Mouse (Mus musculus) left cerebral cortex, postnatal 25 days (tissue): ENCODE measurements around the gene Cd200. TPM values are rescaled to one million over a fixed set of nuclear protein-coding genes. Genes with fewer than 3 reads are reported as not detected.
A peak's percentile ranks its signal among the peaks of the same experiment; 100 is the strongest.
"Not testable (repeated sequence)": the region's sequence is repeated elsewhere in the genome, so short reads cannot be mapped to it uniquely, and the experiment has no call there.

ENCODE experiments used
- DNase-seq, 2 experiments: peaks; one replicate each; pipeline ENCODE4 v3.0.0; 2022; ENCODE audit warnings: low spot score in 2 of 2, mixed read lengths in 1 of 2
- intact Hi-C: fragments of 180-260 bp; cut with DNase I; formaldehyde crosslinking; loops from one replicate; pipeline ENCODE4 v1.15.1; 2025
- total RNA-seq, 2 experiments: library from RNA; stranded (reverse); gene quantifications; 2 replicates each; pipeline ENCODE4 v1.2.3; 2021

The Cd200 gene
- total RNA-seq, 2 experiments from 2014 or later, result 107 to 124 TPM

DNA sequence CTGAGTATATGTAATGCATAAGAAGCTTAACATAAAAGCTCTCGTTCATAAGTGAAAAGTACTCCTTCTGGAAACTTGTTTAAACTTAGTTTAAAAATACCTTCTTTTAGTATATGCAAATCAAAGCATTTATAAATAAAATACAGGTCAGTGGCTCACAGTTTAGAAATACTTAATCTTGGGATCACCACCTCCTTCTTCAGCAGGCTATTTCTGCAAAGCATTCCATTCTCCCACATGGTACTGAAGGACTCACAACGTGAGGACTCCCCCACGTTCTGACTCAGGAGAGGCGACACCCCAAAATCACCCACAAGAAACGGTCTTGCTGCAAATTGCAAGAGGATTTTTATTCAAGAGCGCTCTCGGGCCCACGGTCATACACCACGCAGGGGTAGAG lies 60.6 kb downstream of the Cd200 start:
- intact Hi-C loops, result not testable (repeated sequence)
- DNase-seq, result peak in 1 of 2 experiments; percentile 70

DNA sequence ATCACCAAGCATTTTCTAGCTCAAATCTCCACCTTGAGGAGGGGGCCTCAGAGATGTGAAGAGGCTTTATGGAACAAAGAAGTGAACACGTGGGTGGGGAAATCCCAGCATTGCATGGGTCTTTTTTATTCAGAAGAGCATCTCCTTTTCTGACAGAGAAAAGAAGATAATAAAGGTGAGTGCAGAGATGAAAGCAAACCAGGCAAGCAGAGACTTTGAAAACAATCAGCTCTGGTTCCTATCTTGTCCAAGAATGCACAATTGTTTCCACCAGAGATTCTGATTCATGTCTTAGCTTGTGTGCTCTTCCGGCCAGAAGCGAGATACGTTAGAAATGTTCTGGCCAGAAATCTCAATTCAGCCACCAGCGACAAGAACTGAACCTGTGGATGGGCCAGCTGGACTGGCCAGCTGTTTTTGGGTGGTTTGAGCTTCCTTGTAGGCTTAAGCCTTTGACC lies 61.9 kb downstream of the Cd200 start:
- DNase-seq, result no peak
- intact Hi-C loops, result no loop called here

DNA sequence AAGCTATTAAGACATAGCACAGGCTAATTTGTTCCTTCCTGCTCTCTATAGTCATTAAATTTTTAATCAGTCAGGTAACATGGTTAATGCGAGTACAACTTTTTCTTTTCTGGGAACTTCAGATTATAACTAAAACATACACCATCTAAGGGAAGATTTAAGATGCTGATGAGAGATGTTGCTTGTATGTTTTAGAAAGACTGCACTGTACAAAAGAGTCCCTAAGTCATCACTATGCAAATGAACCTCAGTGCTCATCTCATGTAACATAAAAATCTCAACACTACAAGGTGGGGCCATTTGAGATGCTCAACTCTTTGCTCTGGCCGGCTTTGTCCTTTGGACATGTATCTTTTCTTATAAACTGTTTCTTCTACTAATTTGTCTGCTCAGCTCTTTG lies 62.5 kb downstream of the Cd200 start:
- DNase-seq, result no peak

DNA sequence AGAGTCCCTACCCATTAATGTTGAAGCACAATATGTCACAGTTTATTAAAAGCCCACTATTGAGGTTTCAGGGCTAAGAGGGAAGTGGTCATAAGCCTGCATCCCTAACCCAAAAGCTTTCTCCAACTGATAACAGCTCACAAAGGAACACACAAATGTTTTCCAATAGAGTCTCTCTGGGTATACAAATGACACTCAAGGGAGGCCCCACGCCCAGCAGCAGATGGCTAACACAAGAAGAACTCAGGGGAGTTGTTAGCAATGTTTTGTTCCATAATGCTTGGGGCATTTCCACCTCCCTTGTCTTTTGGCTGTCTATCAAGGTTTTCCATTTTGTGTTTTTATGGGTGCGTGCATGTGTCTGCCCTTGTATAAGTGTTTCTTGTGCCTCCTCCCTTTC lies 64.0 kb downstream of the Cd200 start:
- intact Hi-C loops, result no loop called here

More for the DNA sequence above, 62.5 kb downstream of the Cd200 start:
- intact Hi-C loops, result no loop called here

DNA sequence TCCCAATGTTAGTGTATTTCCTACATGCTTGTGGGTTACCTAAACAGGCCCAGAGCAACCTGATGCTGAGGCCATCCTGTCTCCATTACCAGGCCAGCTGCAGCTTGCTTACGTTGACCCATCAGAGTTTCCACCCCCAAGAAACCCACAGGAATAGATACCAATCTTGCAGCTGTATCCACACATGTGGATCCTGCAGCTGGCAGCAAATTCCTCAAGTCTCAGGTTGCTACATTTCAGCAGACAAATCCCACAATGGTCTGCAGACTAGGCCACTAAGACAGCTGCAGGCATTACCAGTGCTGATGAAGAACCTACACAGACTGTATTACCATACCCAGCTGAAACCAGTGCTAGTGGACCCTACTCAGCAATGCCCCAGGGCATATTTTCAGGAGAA lies 72.4 kb downstream of the Cd200 start:
- no peak for DNase-seq
- intact Hi-C loops, result loop anchor here (10.0 kb wide), 1 partner anchor 268 kb away; no protein-coding TSS in a partner anchor

More for the DNA sequence above, 64.0 kb downstream of the Cd200 start:
- no peak for DNase-seq

DNA sequence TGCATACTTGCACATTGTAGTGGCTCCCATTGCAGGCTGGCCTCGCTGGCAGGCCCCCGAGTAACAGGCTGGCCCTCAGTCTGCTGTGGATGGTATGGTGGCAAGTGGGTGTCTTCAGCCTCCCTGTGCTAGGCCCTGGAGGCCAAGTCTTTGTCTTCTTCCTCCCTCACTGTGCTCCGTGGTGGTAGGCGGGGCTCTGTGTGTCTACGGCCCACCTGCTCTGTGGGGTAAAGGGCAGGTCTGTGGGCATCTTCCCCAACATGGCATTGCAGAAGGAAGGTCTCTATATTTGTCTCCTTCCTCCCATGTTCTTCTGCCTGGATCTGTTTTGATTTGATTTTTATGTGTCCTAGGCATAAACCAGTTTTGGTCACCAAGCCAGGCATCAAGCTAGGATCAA lies 74.0 kb downstream of the Cd200 start:
- intact Hi-C loops, result loop anchor here (10.0 kb wide), 1 partner anchor 270 kb away; no protein-coding TSS in a partner anchor
- no peak for DNase-seq

DNA sequence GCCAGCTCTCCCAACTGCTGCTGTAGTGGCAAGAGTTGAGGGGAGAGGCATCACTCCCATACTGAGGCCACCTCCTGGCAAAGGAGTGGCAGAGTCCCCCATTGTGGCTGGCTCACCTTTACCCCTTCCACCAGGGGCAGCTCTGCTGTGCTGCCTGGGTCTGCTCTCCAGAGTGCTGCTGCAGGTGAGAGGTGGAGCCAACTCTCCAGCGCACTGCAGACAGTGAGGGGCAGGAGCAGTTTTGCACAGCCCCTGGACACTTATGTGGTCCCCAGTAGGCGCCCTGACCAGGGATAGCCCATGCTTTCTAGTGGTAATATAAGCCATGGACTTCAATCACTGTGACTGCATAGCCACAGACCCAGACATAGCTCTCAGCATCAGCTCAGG lies 74.5 kb downstream of the Cd200 start:
- intact Hi-C loops, result loop anchor here (10.0 kb wide), 1 partner anchor 270 kb away; no protein-coding TSS in a partner anchor
- no peak for DNase-seq

DNA sequence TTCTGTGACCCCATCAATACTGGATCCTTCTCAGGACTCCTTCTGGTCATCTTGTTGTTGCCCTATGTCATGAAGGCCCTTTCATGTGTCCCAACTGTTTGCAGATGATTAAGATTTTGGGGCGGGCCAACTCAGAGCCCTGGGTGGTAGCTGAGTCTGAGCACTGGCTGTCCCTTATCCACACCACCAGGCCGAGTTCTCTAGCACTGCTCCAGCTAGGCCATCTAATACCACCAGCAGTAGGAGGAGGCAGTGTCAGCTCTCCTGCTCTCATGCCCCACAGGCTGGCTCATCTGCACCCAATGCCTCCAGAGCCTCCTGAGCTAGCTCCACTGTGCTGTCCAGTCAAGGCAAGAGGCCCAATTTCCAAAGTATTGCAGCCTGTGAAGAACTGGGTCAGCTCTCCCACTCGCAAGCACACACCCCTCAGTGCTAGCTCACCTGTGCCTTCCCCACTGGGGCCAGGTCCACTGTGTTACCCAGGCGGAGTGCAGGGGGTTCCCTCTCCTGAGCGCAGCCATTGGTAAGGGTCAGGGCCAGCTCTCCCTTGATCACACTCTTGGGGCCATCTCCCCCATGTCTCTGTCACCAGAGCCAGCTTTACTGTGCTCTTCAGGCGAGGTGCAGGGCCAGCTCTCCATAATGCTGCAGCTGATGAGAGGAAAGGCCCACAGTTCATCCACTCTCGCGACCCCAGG lies 75.0 kb downstream of the Cd200 start:
- DNase-seq, result no peak
- intact Hi-C loops, result loop anchor here (10.0 kb wide), 1 partner anchor 271 kb away; no protein-coding TSS in a partner anchor

DNA sequence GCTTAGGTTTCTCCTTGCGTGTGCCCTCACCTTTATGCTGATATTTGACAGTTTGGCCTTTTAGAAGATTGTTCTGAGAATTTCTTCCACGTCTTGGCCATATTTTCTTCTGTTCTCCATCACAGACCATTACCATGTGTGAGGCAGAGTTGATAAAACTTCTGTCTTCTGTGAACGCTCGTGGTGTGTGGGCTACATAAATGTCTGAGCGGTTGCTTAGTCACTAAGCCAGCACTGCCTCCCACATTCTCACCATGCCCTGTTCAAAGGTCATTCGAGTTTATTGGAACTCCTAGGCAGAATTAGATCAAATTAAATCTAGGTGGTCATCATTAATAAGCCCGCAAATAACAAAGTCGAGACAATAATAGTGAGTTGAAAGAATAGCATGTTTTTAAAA lies 76.3 kb downstream of the Cd200 start:
- intact Hi-C loops, result loop anchor here (10.0 kb wide), 1 partner anchor 272 kb away; no protein-coding TSS in a partner anchor
- DNase-seq, result peak; percentile 15 to 51

Other genes with a start within 250 kb of the Cd200 start
- under 1 TPM; 0.23 to 0.32 TPM for gene Btla, start 184.7 kb downstream of the Cd200 start, total RNA-seq
- gene Gm609, start 83.9 kb upstream of the Cd200 start, total RNA-seq, result under 1 TPM in 1 of 2 experiments, not detected in 1; 0.14 TPM
- gene Gm17783, start 123.0 kb upstream of the Cd200 start, total RNA-seq, result not detected
- gene Slc9c1, start 126.3 kb upstream of the Cd200 start, total RNA-seq, result not detected
- gene Gcsam, start 201.3 kb upstream of the Cd200 start, total RNA-seq, result not detected
- under 1 TPM in 1 of 2 experiments, not detected in 1; 0.16 TPM for gene BC016579, start 245.0 kb upstream of the Cd200 start, total RNA-seq